Mouse (Mus musculus): ENCODE measurements around the gene Rab34. TPM values are rescaled to one million over a fixed set of nuclear protein-coding genes. Genes with fewer than 3 reads are reported as not detected.

The Rab34 gene
- 10 to 100 TPM; 19.0 to 19.7 TPM for total RNA-seq (2021)
- long read RNA-seq, experiment 1, transcript Rab34-203 (10 exons, 1,685 nt) = major isoform, 11 of 32 reads
- long read RNA-seq, experiment 1, partial matches to known transcripts = 12 of 32 reads
- long read RNA-seq, experiment 1, other reads (novel, unspliced or antisense) = 8 of 32 reads
- long read RNA-seq, experiment 2, transcript Rab34-203 (10 exons, 1,685 nt) = major isoform, 11 of 25 reads
- long read RNA-seq, experiment 2, transcript Rab34-201 (11 exons, 1,368 nt) = minor isoform, 5 of 25 reads
- long read RNA-seq, experiment 2, partial matches to known transcripts = 3 of 25 reads
- long read RNA-seq, experiment 2, other reads (novel, unspliced or antisense) = 6 of 25 reads

DNA sequence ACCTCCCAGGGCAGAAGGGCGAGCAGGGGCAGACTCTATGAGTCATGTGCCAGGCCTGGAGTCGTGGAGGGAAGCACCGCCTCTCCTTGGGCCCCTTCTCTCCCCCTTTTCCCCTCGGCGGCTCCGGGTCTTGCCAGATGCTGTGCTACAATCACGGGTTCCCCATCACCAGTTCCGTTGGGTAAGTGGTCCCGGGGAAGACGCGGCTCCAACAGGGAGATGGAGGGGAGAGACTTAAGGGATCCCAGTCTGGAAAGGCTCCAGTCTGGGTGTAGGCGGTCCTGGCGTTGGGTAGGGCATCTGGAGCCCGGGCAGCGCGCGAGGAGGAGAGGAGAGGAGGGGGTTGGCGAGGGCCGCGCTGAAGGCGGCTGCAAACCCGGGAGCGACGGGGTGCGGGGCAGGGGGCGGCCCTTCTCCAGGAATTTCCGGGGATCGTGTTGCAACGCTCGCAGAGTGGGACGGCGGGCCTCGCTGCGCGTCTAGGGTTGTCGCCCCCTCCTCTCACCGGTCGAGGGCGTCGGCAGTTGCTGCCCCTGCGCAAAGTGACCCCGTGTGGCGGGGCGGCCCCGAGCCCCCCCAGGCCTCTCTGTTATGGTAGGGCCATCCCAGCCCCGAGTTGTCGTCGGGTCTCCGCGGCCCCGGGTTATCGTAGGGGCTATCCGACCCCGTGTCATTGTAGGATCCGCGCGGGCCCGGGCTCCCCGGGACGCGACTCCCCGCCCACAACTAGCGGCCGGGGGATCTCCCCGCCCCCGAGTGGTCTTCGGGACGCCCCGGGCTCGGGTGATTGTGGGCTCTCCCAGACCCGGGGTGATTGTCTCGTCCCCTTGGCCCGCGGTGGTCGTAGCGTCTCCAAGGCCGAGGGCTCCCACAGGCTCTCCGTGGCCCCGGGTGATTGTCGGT is at the start of gene Rab34:
Gene Rab34, plus strand, starts transcription at position 100 of the 903 bp plus-strand sequence.
- peak within 1 kb of the TSS; percentile 94 for H3K27ac ChIP-seq
- TF ChIP-seq CTCF (IDR thresholded peaks at IDR 0.05) = no peak
- peak within 1 kb of the TSS; percentile 76 for H3K4me3 ChIP-seq
- DNase-seq (ENCODE audit: extremely low spot score in 1 of 2, low spot score in 2 of 2) = peak; percentile 59 to 76
- intact Hi-C loops (cut with DNase I) = no loop called here

DNA sequence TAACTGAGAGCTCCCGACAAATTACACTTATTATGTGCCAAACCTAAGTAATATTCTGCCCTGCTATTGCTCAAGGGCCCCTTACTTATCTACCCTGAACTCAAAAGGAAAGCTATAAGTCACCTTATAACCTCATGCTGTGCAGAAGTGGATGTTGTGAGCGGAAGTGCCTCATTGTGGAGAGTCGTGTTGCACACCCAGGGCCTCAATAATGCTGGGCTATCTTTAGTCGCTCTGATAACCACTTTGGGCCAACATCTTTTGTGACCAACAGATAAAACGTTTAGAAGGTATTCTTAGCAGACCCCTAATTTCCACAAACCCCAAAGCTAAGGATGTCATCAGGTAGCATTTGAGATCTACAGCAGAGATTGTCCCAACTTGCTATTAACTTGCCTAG is 47.6 kb upstream of the Rab34 start:
- Histone ChIP-seq H3K27ac (no peak overlapping the region), H3K4me3 (no peak overlapping the region)
- DNase-seq (ENCODE audit: extremely low spot score in 1 of 2, low spot score in 2 of 2) = no peak
- intact Hi-C loops (cut with DNase I) = no loop called here
- no peak for TF ChIP-seq CTCF (IDR thresholded peaks at IDR 0.05)

DNA sequence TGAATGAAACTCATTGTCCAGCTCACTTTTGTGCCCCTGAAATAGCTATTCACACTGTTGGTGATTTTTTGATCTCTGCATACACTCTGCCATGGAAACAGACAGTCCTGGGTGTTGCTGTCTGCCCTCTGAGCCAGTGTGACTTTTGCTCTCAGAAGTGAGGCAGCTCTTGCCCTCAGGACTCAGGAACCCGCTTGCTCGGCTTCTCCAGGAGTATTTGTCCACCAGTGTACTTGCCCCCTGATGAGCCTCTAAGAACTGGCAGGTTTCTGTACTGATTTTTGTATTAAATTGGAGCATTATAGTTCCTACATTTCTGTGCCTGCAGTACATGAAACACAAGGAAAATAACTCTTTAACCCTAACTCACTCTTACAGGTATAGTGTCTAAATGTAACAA is 44.7 kb upstream of the Rab34 start:
- intact Hi-C loops (cut with DNase I) = no loop called here
- Histone ChIP-seq H3K27ac (no peak overlapping the region), H3K4me3 (no peak overlapping the region)
- DNase-seq (ENCODE audit: extremely low spot score in 1 of 2, low spot score in 2 of 2) = no peak
- TF ChIP-seq CTCF (IDR thresholded peaks at IDR 0.05) = no peak

DNA sequence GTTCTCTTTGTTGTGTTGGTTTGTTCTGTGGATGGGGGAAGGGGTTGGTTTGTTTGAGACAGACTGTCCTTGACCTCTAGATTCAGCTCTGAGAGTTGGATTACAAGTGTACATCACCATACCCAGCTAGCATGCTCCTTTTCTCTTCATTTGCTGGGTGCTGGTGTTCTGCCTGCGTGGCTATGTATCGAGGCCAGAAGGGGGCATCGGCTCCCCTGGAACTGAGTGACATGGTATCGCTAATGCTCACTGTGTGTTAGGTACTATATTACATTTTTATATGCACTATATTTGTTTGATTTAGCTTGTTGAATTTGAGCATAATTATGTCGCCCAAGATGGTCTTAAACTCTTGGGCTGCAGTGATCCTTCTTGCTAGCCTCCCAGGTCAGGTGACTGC is 42.1 kb upstream of the Rab34 start:
- DNase-seq (ENCODE audit: extremely low spot score in 1 of 2, low spot score in 2 of 2) = no peak
- intact Hi-C loops (cut with DNase I) = no loop called here
- H3K27ac ChIP-seq = no peak overlapping the region
- peak; percentile 13 for TF ChIP-seq CTCF (IDR thresholded peaks at IDR 0.05)
- H3K4me3 ChIP-seq = no peak overlapping the region

DNA sequence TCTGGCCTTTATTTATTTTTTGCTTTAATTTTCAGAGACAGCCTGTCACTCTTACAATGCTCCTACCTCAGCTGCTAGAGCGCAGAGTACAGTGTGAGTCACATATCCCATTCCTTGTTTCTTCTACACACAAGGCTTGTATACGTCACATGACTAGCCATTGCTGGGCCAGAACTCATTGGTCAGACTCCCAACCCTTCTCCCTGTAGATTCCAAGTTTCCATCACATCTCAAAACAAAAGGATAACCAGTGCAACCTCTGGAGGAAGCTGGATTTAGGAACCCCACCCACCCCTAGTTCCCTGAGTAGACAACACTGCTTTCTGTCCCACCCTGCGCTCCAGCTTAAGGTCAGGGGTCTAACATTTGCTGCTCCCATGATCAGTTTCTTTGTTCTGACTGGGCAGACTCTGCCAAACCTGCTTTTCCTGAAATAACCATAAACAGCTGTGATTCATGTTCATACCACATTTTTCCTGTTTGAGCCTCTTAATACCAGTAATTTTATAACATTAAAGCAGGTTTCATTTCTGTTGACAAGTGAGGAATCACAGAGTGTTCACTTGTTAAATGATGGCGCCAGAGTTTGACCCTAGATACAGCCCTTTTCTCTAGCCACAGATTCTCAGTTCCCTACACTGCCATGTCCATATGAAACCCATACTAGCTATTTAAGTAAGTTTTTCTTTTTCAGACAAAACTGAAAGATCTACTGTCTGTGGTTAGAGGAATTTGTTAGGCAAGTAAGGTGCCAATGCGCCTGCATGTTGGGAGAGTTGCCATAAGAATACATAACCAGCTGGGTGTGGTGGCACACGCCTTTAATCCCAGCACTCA is 41.3 kb upstream of the Rab34 start:
- no peak for TF ChIP-seq CTCF (IDR thresholded peaks at IDR 0.05)
- Histone ChIP-seq H3K4me3 (no peak overlapping the region), H3K27ac (no peak overlapping the region)
- intact Hi-C loops (cut with DNase I) = no loop called here
- DNase-seq (ENCODE audit: extremely low spot score in 1 of 2, low spot score in 2 of 2) = no peak

DNA sequence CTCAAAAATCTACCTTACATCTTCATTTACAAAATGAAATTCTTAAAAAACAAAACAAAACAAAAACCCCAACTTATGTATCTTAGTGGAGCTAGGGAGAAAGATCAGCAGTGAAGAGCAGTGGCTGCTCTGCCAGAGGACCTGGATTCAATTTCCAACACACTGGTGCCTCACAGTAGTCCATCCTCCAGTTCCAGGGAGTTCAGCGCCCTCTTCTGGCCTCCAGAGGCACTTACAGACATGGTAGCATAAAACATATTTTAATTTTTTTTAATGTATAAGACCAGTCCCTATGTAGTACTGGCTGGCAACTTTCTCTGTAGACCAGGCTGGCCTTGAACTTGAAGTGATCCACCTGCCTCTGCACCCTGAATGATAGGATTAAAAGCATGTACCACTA is 37.1 kb upstream of the Rab34 start:
- no peak overlapping the region for H3K27ac ChIP-seq
- no peak overlapping the region for H3K4me3 ChIP-seq
- DNase-seq (ENCODE audit: extremely low spot score in 1 of 2, low spot score in 2 of 2) = no peak
- intact Hi-C loops (cut with DNase I) = loop anchor here (5.0 kb wide), 1 partner anchor 69 kb away; the partner anchor contains the start of gene Eral1
- TF ChIP-seq CTCF (IDR thresholded peaks at IDR 0.05) = peak; percentile 49

DNA sequence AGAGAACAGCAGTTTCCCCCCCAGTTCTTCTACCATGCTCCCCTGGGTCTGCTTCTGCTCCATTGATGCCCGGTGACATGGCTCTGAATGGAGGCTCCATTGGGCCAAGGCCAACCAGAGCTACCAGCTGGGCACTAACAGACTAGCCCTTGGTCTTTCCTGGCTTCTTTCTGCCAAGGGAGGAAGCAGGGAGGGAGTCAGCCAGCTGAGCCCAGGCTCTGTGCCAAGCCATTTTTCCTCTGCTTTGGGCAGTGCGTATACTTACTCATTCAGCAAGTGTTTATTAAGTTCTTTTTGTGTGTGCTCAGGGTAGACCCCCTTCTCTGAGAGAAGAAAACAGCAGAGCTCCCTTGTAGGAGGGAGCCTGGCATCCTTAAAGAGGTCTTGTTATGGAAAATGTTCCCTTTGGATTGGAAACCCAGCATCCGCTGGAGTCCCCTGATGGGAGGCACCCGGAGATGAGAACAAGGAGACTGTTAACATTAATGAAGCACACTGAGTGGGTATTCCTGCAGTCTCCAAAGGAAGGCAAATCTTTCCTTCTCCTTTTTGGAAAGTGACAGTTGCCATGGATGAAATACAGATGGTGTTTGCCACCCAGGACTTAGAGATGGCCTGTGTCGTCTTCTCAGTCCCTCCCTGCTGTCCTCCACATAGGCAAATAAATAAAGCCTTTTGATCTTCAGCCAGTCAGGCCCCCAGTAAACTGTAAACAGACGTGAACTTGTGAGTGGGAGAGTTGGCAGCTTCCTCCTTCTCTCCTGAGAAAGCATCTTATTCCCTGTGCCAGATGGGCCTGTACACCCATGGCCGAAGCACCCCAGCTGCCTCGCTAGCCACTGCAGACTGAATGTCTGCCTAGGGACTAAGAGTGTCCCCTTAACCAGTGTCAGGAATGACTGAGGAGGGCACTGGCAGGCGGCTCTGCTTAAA is 35.7 kb upstream of the Rab34 start:
- peak; percentile 65 to 73 for DNase-seq (ENCODE audit: extremely low spot score in 1 of 2, low spot score in 2 of 2)
- intact Hi-C loops (cut with DNase I) = loop anchor here (5.0 kb wide), 1 partner anchor 70 kb away; the partner anchor contains the start of gene Eral1
- Histone ChIP-seq H3K4me3 (no peak overlapping the region), H3K27ac (peak overlapping the region; percentile 29)
- no peak for TF ChIP-seq CTCF (IDR thresholded peaks at IDR 0.05)

DNA sequence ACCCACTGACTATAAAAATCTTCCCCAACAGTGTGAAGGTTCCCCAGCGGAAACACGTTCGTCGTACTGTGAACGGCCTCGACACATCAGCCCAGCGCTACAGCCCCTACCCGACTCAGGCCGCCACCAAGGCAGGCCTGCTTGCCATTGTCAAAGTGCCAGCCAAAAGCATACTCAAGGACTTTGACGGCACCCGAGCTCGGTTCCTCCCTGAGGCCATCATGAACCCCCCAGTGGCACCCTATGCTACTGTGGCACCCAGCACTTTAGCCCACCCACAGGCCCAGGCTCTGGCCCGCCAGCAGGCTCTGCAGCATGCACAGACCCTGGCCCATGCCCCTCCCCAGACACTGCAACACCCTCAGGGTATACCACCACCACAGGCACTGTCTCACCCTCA is 34.5 kb upstream of the Rab34 start:
- Histone ChIP-seq H3K4me3 (no peak overlapping the region), H3K27ac (peak overlapping the region; percentile 29)
- no peak for DNase-seq (ENCODE audit: extremely low spot score in 1 of 2, low spot score in 2 of 2)
- intact Hi-C loops (cut with DNase I) = loop anchor here (5.0 kb wide), 1 partner anchor 71 kb away; the partner anchor contains the start of gene Eral1
- no peak for TF ChIP-seq CTCF (IDR thresholded peaks at IDR 0.05)

DNA sequence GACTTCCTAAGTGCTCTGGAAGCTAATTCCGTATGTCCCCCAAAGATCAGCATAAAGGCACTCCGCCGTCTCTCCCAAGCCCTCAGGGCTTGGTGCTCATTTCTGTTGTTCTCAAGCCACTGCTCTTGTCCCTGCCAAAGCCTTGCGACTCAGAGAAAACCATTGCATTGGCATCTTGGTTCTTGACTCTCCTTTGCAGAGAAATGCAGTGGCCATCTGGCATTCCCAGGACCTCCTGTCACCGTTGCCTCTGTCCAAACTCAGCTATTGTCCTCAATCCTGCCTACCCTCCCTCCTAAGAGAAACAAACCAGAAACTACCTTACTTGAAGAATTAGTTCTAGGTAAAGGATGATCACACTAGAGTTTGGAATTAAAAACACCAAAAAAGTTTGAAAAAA is 32.6 kb upstream of the Rab34 start:
- DNase-seq (ENCODE audit: extremely low spot score in 1 of 2, low spot score in 2 of 2) = no peak
- Histone ChIP-seq H3K4me3 (no peak overlapping the region), H3K27ac (no peak overlapping the region)
- TF ChIP-seq CTCF (IDR thresholded peaks at IDR 0.05) = no peak
- intact Hi-C loops (cut with DNase I) = no loop called here

DNA sequence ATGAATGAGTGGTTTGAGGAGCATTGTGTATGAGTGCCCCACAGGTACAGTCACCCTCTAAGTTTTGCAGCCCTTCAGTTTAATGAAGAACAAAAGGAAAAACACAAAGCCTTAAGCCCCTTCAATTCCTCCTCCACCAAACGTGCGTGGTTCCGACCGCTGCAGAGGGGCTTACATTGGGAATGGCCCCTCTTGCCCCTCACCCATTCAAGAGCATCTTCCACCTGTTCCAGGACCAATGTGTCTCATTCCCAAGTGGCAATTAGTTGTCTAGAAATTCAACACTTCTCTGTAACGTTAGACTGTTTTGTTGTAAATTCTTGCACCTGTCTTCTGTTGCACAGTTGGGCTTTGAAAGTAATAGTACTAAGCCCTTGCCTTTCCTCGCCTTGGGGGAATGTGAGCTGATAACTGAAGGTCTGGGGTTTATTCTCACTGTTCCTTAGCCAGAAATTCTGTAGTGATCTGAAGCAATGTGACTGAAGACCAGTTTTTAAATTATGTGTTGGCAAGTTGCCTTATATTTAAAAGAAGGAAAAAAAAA is 32.0 kb upstream of the Rab34 start:
- Histone ChIP-seq H3K27ac (no peak overlapping the region), H3K4me3 (no peak overlapping the region)
- intact Hi-C loops (cut with DNase I) = no loop called here
- TF ChIP-seq CTCF (IDR thresholded peaks at IDR 0.05) = no peak
- DNase-seq (ENCODE audit: extremely low spot score in 1 of 2, low spot score in 2 of 2) = no peak

All from left cerebral cortex, adult 2 months (tissue).